Mouse (Mus musculus) ES-E14 (cell line): Measurements from ENCODE around the gene Myg1.

Experiments
- CHD2 ChIP-seq: IDR thresholded peaks from 2 replicates; pipeline ENCODE4 v1.6.1; 2014; ENCODE audit warnings: mild to moderate bottlenecking, low read depth, low read length, inconsistent platforms
- HCFC1 ChIP-seq: IDR thresholded peaks from 2 replicates; pipeline ENCODE4 v1.6.1; 2012; ENCODE audit warnings: low read length, inconsistent platforms, borderline replicate concordance; ENCODE audit not compliant: insufficient read depth
- MAFK ChIP-seq: IDR thresholded peaks from 2 replicates; pipeline ENCODE4 v1.6.1; 2014; ENCODE audit warnings: mild to moderate bottlenecking, low read depth, low read length, inconsistent platforms; ENCODE audit not compliant: insufficient read depth
- ZC3H11A ChIP-seq: IDR thresholded peaks from 2 replicates; pipeline ENCODE4 v1.6.1; 2012; ENCODE audit warnings: low read depth, mild to moderate bottlenecking, inconsistent platforms, low read length, borderline replicate concordance
- ZNF384 ChIP-seq: IDR thresholded peaks from 2 replicates; pipeline ENCODE4 v1.6.1; 2012; ENCODE audit warnings: low read depth, low read length, inconsistent platforms

DNA sequence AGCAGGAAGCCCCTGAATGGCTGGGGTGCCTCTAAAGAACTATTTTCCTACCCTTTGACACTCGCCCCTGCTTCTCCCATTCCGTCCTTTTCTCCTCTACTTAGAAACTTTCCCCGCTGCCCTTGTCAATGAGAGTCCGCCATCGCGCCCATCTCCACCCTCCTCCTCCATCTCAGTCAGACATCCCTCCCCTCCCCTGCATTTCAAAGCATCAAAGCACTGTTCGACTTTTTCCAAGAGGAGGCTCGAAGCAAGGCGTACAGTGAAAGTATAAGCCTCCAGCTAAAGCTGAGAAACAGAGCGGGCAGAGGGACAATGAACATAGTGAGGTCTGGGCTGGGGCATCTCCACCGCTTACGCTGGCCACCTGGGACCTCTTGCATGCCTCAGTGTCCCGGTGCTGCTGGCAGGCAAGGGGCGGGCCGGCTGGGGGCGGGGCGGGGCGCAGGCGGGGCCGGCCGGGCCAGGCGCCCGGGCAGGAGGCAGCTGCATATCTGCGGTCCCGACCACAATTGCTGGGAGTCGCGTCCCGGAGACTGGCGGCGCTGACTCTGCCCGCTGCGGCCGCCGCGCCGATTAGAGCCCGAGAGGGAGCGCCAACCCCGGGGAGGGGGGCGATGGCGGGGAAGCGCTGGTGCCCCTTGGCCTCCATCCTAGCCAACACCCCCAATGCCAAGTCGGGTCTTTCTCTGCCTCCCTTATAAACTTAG, 45.1 kb downstream of the Myg1 start:
- TF ChIP-seq ZNF384: no peak
- TF ChIP-seq HCFC1: no peak
- TF ChIP-seq CHD2: no peak
- TF ChIP-seq ZC3H11A: no peak
- TF ChIP-seq MAFK: 0 out of 2 replicates have a peak, but pooled peaks have one; percentile 6
